Mouse (Mus musculus): ENCODE measurements around the gene Gm45062. TPM values are rescaled to one million over a fixed set of nuclear protein-coding genes. Genes with fewer than 3 reads are reported as not detected.

The Gm45062 gene
- polyA plus RNA-seq, 1 experiment from 2014 or later = 12.1 TPM

DNA sequence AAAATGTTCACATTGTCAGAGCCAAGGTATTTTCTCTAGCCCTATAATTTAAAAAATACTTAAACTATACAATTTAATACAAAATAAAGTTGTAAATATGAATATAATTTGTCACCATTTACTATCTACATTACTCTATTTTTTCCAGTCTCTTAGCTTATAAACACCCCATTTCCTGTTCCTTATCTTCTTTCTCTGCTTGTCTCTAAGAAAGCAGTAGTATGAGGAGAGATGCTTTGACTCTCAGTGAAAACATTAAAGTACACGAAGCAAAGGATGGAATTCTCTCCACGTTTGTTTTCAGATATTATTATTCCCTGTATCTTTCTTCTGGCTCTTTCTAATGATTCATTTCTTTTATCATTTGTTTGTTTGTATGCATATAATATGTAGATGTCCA, 99.0 kb downstream of the Gm45062 start:
- Histone ChIP-seq H3K4me2 (ENCODE audit: low read depth, low read length) (no peak overlapping the region), H3K27ac (ENCODE audit: low read length) (no peak overlapping the region), H3K36me3 (ENCODE audit: control insufficient read depth, insufficient read depth, low read length) (no peaks in the 10 kb centered on the region), H3K27me3 (ENCODE audit: control insufficient read depth, insufficient read depth, low read depth, low read length) (no peaks in the 10 kb centered on the region), H3K9me3 (ENCODE audit: control insufficient read depth, low read length) (no peaks in the 10 kb centered on the region), H3K9ac (ENCODE audit: low read length) (no peak overlapping the region), H3K4me3 (ENCODE audit: low read length) (no peak overlapping the region), H3K4me1 (replicated peaks; ENCODE audit: control insufficient read depth, insufficient read depth, low read length) (no peaks in the 10 kb centered on the region)
- ATAC-seq (ENCODE audit: low read depth) = no peak
- WGBS = 31% methylated on average over 2 of the region's 2 CpGs

DNA sequence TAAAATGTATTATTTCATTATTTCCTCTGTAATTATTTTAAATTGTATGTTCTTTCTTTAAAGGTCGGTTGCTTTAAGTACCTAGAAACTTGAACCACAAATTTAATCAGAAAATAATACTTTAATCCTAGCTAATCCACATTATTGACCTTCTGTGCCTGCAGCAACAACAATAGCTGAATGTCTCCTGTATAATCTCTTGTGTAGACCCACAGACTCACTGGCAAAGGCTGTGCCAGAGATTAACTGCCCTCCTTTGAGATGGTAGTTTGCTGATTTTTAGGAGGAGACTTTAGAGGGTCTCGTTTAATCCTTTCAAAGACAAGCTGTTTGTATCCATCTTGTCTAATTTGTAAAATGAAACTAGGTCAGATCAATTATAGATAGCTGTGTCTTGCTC, 99.5 kb downstream of the Gm45062 start:
- Histone ChIP-seq H3K4me3 (ENCODE audit: low read length) (no peak overlapping the region), H3K27me3 (ENCODE audit: control insufficient read depth, insufficient read depth, low read depth, low read length) (no peaks in the 10 kb centered on the region), H3K4me1 (replicated peaks; ENCODE audit: control insufficient read depth, insufficient read depth, low read length) (no peaks in the 10 kb centered on the region), H3K27ac (ENCODE audit: low read length) (no peak overlapping the region), H3K36me3 (ENCODE audit: control insufficient read depth, insufficient read depth, low read length) (no peaks in the 10 kb centered on the region), H3K9ac (ENCODE audit: low read length) (no peak overlapping the region), H3K4me2 (ENCODE audit: low read depth, low read length) (no peak overlapping the region), H3K9me3 (ENCODE audit: control insufficient read depth, low read length) (no peaks in the 10 kb centered on the region)
- ATAC-seq (ENCODE audit: low read depth) = no peak
- 68% methylated on average over 2 of the region's 2 CpGs for WGBS

DNA sequence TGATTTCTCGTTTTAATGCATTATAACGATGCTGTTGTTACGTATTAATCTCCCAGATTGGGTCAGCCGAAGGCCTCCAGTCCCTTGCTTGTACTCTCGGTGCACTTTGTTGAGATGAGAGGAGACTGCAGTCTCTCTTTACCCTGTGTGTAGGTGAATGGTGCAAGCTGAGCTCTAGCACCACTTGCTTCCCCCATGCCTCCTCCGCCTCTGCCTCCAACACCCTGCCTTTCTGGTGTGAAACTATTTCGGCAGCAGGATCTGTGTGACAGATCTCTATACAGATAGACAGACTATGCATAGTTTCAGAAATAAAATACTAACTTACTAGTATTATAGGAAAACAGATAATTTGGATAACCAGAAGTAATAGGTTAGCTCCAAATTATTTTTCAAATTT, 101.6 kb downstream of the Gm45062 start:
- Histone ChIP-seq H3K27me3 (ENCODE audit: control insufficient read depth, insufficient read depth, low read depth, low read length) (no peaks in the 10 kb centered on the region), H3K27ac (ENCODE audit: low read length) (no peak overlapping the region), H3K36me3 (ENCODE audit: control insufficient read depth, insufficient read depth, low read length) (no peaks in the 10 kb centered on the region), H3K9me3 (ENCODE audit: control insufficient read depth, low read length) (no peaks in the 10 kb centered on the region), H3K4me2 (ENCODE audit: low read depth, low read length) (no peak overlapping the region), H3K4me3 (ENCODE audit: low read length) (no peak overlapping the region), H3K9ac (ENCODE audit: low read length) (no peak overlapping the region), H3K4me1 (replicated peaks; ENCODE audit: control insufficient read depth, insufficient read depth, low read length) (no peaks in the 10 kb centered on the region)
- 80% methylated on average over 7 of the region's 7 CpGs for WGBS
- no peak for ATAC-seq (ENCODE audit: low read depth)

DNA sequence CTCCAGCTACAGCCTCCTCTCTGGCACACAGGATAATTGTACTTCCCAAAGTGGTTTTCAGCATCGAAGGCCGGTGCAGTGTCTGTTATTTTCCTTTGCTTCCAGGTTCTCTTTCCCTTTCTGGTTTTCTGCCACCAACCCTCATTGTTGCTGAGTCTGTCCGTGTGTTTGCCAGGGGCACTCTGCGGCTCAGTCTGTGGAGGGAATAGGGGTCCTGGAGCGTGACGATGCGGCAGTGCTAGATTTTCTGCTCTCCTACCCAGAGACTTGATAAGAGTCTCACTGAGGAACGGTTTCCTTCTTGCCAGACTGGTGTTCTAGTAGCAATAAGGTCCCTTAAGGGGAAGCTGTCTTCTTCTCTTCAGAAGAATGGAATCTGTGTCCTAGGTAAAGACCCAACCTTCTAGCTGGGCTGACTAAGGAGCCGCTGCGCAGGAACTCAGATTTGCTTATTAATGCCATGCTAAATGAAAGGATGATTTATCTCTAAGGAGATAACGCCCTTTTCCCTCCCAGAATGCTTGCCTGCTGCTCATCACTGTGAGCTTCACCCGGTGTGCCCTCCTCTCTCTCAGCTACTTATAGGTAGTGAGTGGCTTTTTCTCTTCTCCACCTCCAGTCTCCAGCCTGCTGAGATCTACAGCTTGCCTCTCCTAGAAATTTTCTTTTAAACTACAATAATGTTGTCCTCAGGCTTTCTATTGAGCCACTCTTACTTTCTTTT, 104.9 kb downstream of the Gm45062 start:
- no peaks in the 10 kb centered on the region for H3K36me3 ChIP-seq (ENCODE audit: control insufficient read depth, insufficient read depth, low read length)
- H3K27me3 ChIP-seq (ENCODE audit: control insufficient read depth, insufficient read depth, low read depth, low read length) = no peaks in the 10 kb centered on the region
- H3K9ac ChIP-seq (ENCODE audit: low read length) = no peak overlapping the region
- no peak overlapping the region for H3K27ac ChIP-seq (ENCODE audit: low read length)
- H3K4me2 ChIP-seq (ENCODE audit: low read depth, low read length) = no peak overlapping the region
- no peaks in the 10 kb centered on the region for H3K9me3 ChIP-seq (ENCODE audit: control insufficient read depth, low read length)
- H3K4me3 ChIP-seq (ENCODE audit: low read length) = no peak overlapping the region
- H3K4me1 ChIP-seq (replicated peaks; ENCODE audit: control insufficient read depth, insufficient read depth, low read length) = no peaks in the 10 kb centered on the region
- 62% methylated on average over 12 of the region's 12 CpGs for WGBS
- no peak for ATAC-seq (ENCODE audit: low read depth)

- Histone ChIP-seq H3K4me3 (ENCODE audit: low read length) (no peak overlapping the region), H3K27me3 (ENCODE audit: control insufficient read depth, insufficient read depth, low read depth, low read length) (no peaks in the 10 kb centered on the region), H3K9ac (ENCODE audit: low read length) (no peak overlapping the region), H3K4me1 (replicated peaks; ENCODE audit: control insufficient read depth, insufficient read depth, low read length) (no peaks in the 10 kb centered on the region), H3K36me3 (ENCODE audit: control insufficient read depth, insufficient read depth, low read length) (no peaks in the 10 kb centered on the region), H3K9me3 (ENCODE audit: control insufficient read depth, low read length) (no peaks in the 10 kb centered on the region), H3K27ac (ENCODE audit: low read length) (no peak overlapping the region), H3K4me2 (ENCODE audit: low read depth, low read length) (no peak overlapping the region)
- no peak for ATAC-seq (ENCODE audit: low read depth)
- WGBS = 81% methylated on average over 11 of the region's 11 CpGs
Measured at GRCm38 (mm10) chr6:8364757-8365150, 105.5 kb downstream of the Gm45062 start.

DNA sequence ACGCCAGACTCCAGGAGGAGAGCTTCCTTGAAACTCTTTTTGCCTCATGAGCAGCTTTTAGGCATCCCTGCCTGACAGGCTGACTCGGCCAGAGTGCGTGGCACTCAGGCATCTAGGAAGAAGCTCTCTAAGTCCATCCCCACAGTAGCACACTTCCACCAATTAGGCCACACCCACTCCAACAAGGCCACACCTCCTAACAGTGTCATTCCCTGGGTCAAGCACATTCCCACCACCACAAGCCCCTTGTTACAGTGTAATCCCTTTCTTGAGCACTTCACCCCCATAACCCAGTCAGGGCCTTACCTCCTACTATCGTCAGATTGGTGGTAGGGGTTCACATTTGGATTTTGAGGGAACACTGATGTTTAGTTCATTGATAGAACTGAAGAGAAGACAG, 108.4 kb downstream of the Gm45062 start:
- peaks cover 3% of the 10 kb centered on the region; the same call in 1 of the 2 replicates for H3K4me1 ChIP-seq (replicated peaks; ENCODE audit: control insufficient read depth, insufficient read depth, low read length)
- H3K4me2 ChIP-seq (ENCODE audit: low read depth, low read length) = no peak overlapping the region
- no peak overlapping the region for H3K27ac ChIP-seq (ENCODE audit: low read length)
- ATAC-seq (ENCODE audit: low read depth) = no peak
- WGBS = 89% methylated on average over 4 of the region's 4 CpGs
- no peaks in the 10 kb centered on the region for H3K27me3 ChIP-seq (ENCODE audit: control insufficient read depth, insufficient read depth, low read depth, low read length)
- no peak overlapping the region for H3K4me3 ChIP-seq (ENCODE audit: low read length)
- H3K36me3 ChIP-seq (ENCODE audit: control insufficient read depth, insufficient read depth, low read length) = no peaks in the 10 kb centered on the region
- H3K9ac ChIP-seq (ENCODE audit: low read length) = no peak overlapping the region
- H3K9me3 ChIP-seq (ENCODE audit: control insufficient read depth, low read length) = no peaks in the 10 kb centered on the region

DNA sequence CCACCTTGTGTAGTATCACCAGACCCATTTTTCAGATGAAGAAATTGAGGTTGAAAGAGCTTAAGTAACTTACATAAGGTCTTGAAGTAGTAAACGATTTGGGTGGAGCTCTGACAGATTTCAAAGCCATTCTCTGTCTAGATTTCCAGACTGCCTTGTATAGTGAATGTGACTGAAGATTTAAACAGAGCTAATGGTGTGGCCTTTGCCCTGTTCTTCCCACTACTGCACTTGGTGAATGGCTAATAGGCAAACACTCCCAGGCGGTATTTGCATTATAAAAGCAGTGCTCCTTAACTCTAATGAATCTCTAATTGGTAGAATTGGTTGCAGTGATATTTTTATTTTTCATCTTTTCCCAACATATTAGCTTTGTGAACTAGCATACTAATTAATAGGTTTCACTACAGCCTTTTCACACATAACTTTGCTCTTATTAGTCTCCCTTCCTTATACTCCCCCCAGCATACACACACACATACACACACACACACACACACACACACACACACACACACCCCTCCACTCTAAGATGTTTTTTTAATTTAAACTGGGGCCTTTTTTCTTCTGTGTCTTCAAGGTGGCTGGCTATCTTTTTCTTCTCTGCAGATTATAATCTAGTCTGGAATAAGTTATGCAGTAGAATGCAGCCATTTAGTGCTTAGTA, 109.1 kb downstream of the Gm45062 start:
- 77% methylated on average over 2 of the region's 2 CpGs for WGBS
- H3K4me2 ChIP-seq (ENCODE audit: low read depth, low read length) = no peak overlapping the region
- peaks cover 3% of the 10 kb centered on the region; the same call in 1 of the 2 replicates for H3K4me1 ChIP-seq (replicated peaks; ENCODE audit: control insufficient read depth, insufficient read depth, low read length)
- no peak overlapping the region for H3K4me3 ChIP-seq (ENCODE audit: low read length)
- H3K27ac ChIP-seq (ENCODE audit: low read length) = no peak overlapping the region
- H3K27me3 ChIP-seq (ENCODE audit: control insufficient read depth, insufficient read depth, low read depth, low read length) = no peaks in the 10 kb centered on the region
- no peaks in the 10 kb centered on the region for H3K36me3 ChIP-seq (ENCODE audit: control insufficient read depth, insufficient read depth, low read length)
- no peaks in the 10 kb centered on the region for H3K9me3 ChIP-seq (ENCODE audit: control insufficient read depth, low read length)
- H3K9ac ChIP-seq (ENCODE audit: low read length) = no peak overlapping the region
- no peak for ATAC-seq (ENCODE audit: low read depth)

GRCm38 (mm10) chr6:8370624-8371023, 111.4 kb downstream of the Gm45062 start:
- ATAC-seq (ENCODE audit: low read depth) = peak; percentile 93

DNA sequence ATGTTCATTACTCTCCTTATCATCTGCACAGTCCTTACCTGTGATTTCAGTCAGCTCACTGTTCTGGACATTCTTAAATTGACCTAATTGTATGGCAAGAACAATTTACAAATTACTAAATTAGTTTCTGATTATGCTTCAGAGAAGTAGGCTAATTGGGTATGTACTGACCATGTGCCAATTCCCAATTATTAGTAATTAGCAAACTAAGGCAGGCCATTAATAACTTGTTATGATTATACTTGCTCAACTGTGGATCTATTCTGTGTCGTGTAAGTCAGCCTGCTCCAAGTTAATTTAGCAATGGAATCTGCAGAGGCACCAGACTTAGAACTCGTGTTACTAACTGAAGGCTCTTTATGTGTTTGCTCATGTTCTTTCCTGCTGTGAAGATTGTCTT, 113.8 kb downstream of the Gm45062 start:
- Histone ChIP-seq H3K9ac (ENCODE audit: low read length) (no peak overlapping the region), H3K9me3 (ENCODE audit: control insufficient read depth, low read length) (no peaks in the 10 kb centered on the region), H3K27me3 (ENCODE audit: control insufficient read depth, insufficient read depth, low read depth, low read length) (no peaks in the 10 kb centered on the region), H3K4me1 (replicated peaks; ENCODE audit: control insufficient read depth, insufficient read depth, low read length) (peaks cover 3% of the 10 kb centered on the region; the same call in 1 of the 2 replicates), H3K27ac (ENCODE audit: low read length) (no peak overlapping the region), H3K4me2 (ENCODE audit: low read depth, low read length) (no peak overlapping the region), H3K4me3 (ENCODE audit: low read length) (no peak overlapping the region), H3K36me3 (ENCODE audit: control insufficient read depth, insufficient read depth, low read length) (no peaks in the 10 kb centered on the region)
- ATAC-seq (ENCODE audit: low read depth) = no peak
- 54% methylated on average over 2 of the region's 2 CpGs for WGBS

More at GRCm38 (mm10) chr6:8370624-8371023, 111.4 kb downstream of the Gm45062 start:
- H3K9ac ChIP-seq (ENCODE audit: low read length) = no peak overlapping the region
- 0 out of 2 replicates have a peak overlapping the region, but pooled peaks have one; percentile 19 for H3K27ac ChIP-seq (ENCODE audit: low read length)
- 53% methylated on average over 3 of the region's 3 CpGs for WGBS
- no peaks in the 10 kb centered on the region for H3K9me3 ChIP-seq (ENCODE audit: control insufficient read depth, low read length)
- no peak overlapping the region for H3K4me3 ChIP-seq (ENCODE audit: low read length)
- no peaks in the 10 kb centered on the region for H3K36me3 ChIP-seq (ENCODE audit: control insufficient read depth, insufficient read depth, low read length)
- H3K27me3 ChIP-seq (ENCODE audit: control insufficient read depth, insufficient read depth, low read depth, low read length) = no peaks in the 10 kb centered on the region
- peaks cover 3% of the 10 kb centered on the region; the same call in 1 of the 2 replicates for H3K4me1 ChIP-seq (replicated peaks; ENCODE audit: control insufficient read depth, insufficient read depth, low read length)
- H3K4me2 ChIP-seq (ENCODE audit: low read depth, low read length) = no peak overlapping the region
